Mouse (Mus musculus) right cerebral cortex, postnatal 36 days (tissue): Measurements from ENCODE around the gene Pip5k1b.

Experiments used
- DNase-seq, 2 experiments: peaks; one replicate each; pipeline ENCODE4 v3.0.0; 2022; ENCODE audit warnings: low spot score in 2 of 2, mixed read lengths in 1 of 2

Pip5k1b gene

GRCm38 (mm10) chr19:24336370-24337076 is 219.1 kb downstream of the Pip5k1b start:
- no peak for DNase-seq

GRCm38 (mm10) chr19:24335611-24336343 is 219.9 kb downstream of the Pip5k1b start:
- no peak for DNase-seq

GRCm38 (mm10) chr19:24332956-24333355 is 222.7 kb downstream of the Pip5k1b start:
- DNase-seq, result no peak

- DNase-seq, result no peak
Measured at GRCm38 (mm10) chr19:24331274-24331673, 224.4 kb downstream of the Pip5k1b start.

GRCm38 (mm10) chr19:24330366-24330765 is 225.3 kb downstream of the Pip5k1b start:
- DNase-seq, result no peak

GRCm38 (mm10) chr19:24327921-24328320 is 227.8 kb downstream of the Pip5k1b start:
- no peak for DNase-seq

GRCm38 (mm10) chr19:24326969-24327368 is 228.7 kb downstream of the Pip5k1b start:
- no peak for DNase-seq

GRCm38 (mm10) chr19:24325692-24326091 is 230.0 kb downstream of the Pip5k1b start:
- DNase-seq, result peak in 1 of 2 experiments; percentile 26

- no peak for DNase-seq
Measured at GRCm38 (mm10) chr19:24323841-24324613, 231.6 kb downstream of the Pip5k1b start.

- DNase-seq, result no peak
Measured at GRCm38 (mm10) chr19:24321900-24322311, 233.8 kb downstream of the Pip5k1b start.

GRCm38 (mm10) chr19:24321211-24321899 is 234.3 kb downstream of the Pip5k1b start:
- no peak for DNase-seq

GRCm38 (mm10) chr19:24318172-24318571 is 237.5 kb downstream of the Pip5k1b start:
- no peak for DNase-seq

- no peak for DNase-seq
Measured at GRCm38 (mm10) chr19:24317731-24318130, 237.9 kb downstream of the Pip5k1b start.

GRCm38 (mm10) chr19:24317038-24317591 is 238.6 kb downstream of the Pip5k1b start:
- no peak for DNase-seq

GRCm38 (mm10) chr19:24316060-24316725 is 239.5 kb downstream of the Pip5k1b start:
- no peak for DNase-seq

- DNase-seq, result no peak
Measured at GRCm38 (mm10) chr19:24315234-24315633, 240.4 kb downstream of the Pip5k1b start.

- DNase-seq, result no peak
Measured at GRCm38 (mm10) chr19:24314676-24315075, 241.0 kb downstream of the Pip5k1b start.

GRCm38 (mm10) chr19:24312556-24313342 is 242.9 kb downstream of the Pip5k1b start:
- no peak for DNase-seq

- DNase-seq, result no peak
Measured at GRCm38 (mm10) chr19:24312046-24312445, 243.6 kb downstream of the Pip5k1b start.

GRCm38 (mm10) chr19:24308305-24308705 is 247.4 kb downstream of the Pip5k1b start:
- peak; percentile 22 to 28 for DNase-seq
